Mouse (Mus musculus): Measurements from ENCODE around the gene A830031A19Rik.
A peak's percentile ranks its signal among the peaks of the same experiment; 100 is the strongest.

DNA sequence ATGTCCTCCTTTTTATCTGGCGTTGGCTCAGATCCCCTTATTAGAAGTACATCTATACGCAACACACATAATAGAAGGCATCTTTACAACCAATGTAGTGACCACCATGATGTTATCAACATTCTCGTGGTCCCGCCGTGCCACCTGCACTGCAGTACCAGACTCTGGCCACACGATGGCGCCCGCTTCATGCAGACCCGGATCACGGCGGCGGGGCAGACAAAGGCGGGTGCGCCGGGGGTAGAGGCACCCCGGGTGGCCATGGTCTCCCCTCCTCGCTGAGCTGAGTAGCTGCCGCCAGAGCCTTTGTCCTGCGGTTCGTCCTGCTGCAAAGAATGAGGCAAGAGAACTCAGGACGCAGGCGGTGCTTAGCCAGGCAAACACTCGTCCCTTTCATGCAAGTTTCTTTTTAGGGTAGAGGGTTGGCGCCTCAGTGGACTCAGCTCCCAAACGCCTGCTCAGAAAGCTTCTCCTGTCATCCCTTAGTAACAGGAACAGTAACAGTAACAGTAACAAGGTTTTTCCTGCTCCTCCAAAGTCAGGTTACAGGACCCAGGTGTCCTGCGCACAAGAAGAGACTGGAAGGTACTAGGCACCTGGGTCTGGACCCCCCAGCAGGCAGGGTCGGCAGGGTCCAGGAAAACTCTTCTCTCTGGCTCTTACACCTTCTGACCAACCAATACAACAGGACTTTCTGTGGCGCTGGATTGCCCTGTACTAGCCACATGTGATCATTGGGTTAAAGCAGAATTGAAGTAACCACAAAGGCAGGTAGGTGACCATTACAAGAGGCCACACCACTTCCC is 25.4 kb downstream of the A830031A19Rik start:
- TF ChIP-seq CTCF (IDR thresholded peaks at IDR 0.05; ENCODE audit: insufficient read depth, low read depth, low read length) (peak; percentile 98), POLR2A (IDR thresholded peaks at IDR 0.05; ENCODE audit: insufficient read depth, low read depth, low read length) (no peak; the same call in 1 of the 2 replicates)
